Mouse (Mus musculus) lung, postnatal 0 days (tissue): ENCODE data around the gene Igsf21. TPM values are rescaled to one million over a fixed set of nuclear protein-coding genes. Genes with fewer than 3 reads are reported as not detected.

Experiments
- ATAC-seq: fragments of 200-750 bp; cut with Nextera tagmentation; 2 replicates; pipeline ENCODE4 v1.8.0; 2017; ENCODE audit warnings: moderate library complexity
- DNase-seq: peaks from one replicate; pipeline ENCODE4 v3.0.0-alpha.2; 2016; ENCODE audit warnings: low spot score
- H3K27ac ChIP-seq: fragments of 300-500 bp; sonication (generic); 2 replicates; pipeline ENCODE4 v1.5.1; 2014; ENCODE audit warnings: antibody characterized with exemption, mild to moderate bottlenecking, low read length, mixed read lengths
- H3K27me3 ChIP-seq: fragments of 300-500 bp; sonication (generic); replicated peaks from 2 replicates; pipeline ENCODE4 v1.6.1; 2014; ENCODE audit warnings: low read length, mixed read lengths; ENCODE audit not compliant: insufficient read depth
- H3K36me3 ChIP-seq: fragments of 300-500 bp; sonication (generic); 2 replicates; pipeline ENCODE4 v1.6.1; 2014; ENCODE audit warnings: low read length, mixed read lengths; ENCODE audit not compliant: insufficient read depth
- H3K4me1 ChIP-seq: fragments of 300-500 bp; sonication (generic); 2 replicates; pipeline ENCODE4 v1.6.1; 2014; ENCODE audit warnings: antibody characterized with exemption, low read depth, low read length, mixed read lengths; ENCODE audit not compliant: insufficient read depth
- H3K4me2 ChIP-seq: fragments of 300-500 bp; sonication (generic); replicated peaks from 2 replicates; pipeline ENCODE4 v1.6.1; 2014; ENCODE audit warnings: low read depth, mild to moderate bottlenecking, low read length, moderate library complexity, mixed read lengths
- H3K4me3 ChIP-seq: fragments of 300-500 bp; sonication (generic); 2 replicates; pipeline ENCODE4 v1.5.1; 2014; ENCODE audit warnings: low read depth, low read length
- H3K9ac ChIP-seq: fragments of 300-500 bp; sonication (generic); replicated peaks from 2 replicates; pipeline ENCODE4 v1.6.1; 2014; ENCODE audit warnings: low read depth, mild to moderate bottlenecking
- H3K9me3 ChIP-seq: fragments of 300-500 bp; sonication (generic); 2 replicates; pipeline ENCODE4 v1.6.1; 2016; ENCODE audit warnings: low read length, mixed read lengths
- CTCF ChIP-seq: IDR thresholded peaks from 2 replicates; pipeline ENCODE4 v1.5.1; 2016; ENCODE audit warnings: antibody characterized with exemption, mild to moderate bottlenecking
- EP300 ChIP-seq: IDR thresholded peaks from 2 replicates; pipeline ENCODE4 v1.6.1; 2016; ENCODE audit warnings: antibody characterized with exemption, mild to moderate bottlenecking, control low read depth
- WGBS: fragments of 180-500 bp; shearing (Covaris S2); extraction: QIAGEN DNeasy Blood & Tissue Kit; methylation state at CpG from one replicate; pipeline ENCODE4 v1.1.7; 2014; 5-methylcytosine and 5-hydroxymethylcytosine counted together
- polyA plus RNA-seq: library from polyadenylated mRNA; unstranded; fragments of >200 nt; fragmentation: Nextera tagmentation; extraction: Ambion mirVana; gene quantifications from 2 replicates; pipeline ENCODE4 v1.2.1, GENCODE M21; 2015

Igsf21 gene
- polyA plus RNA-seq, 1 experiment from 2014 or later = 0.13 TPM

DNA sequence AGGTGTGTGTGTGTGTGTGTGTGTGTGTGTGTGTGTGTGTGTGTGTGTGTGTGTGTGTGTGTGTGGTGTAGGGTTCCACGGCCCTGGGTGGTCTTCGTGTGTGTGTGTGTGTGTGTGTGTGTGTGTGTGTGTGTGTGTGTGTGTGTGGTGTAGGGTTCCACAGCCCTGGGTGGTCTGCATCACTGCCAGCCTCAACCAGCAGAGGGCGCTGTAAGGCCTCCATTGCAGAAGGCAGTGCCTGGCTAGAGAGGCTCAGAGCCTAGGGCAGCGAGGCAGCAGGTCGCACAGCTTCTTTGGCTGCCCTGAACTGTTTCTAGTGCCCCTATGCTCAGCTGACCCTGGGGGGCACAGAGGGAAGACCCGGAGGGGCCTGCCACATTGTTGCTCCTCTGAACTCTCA, 216.2 kb downstream of the Igsf21 start:
- H3K9ac ChIP-seq = no peak overlapping the region
- DNase-seq = no peak
- ATAC-seq = no peak

DNA sequence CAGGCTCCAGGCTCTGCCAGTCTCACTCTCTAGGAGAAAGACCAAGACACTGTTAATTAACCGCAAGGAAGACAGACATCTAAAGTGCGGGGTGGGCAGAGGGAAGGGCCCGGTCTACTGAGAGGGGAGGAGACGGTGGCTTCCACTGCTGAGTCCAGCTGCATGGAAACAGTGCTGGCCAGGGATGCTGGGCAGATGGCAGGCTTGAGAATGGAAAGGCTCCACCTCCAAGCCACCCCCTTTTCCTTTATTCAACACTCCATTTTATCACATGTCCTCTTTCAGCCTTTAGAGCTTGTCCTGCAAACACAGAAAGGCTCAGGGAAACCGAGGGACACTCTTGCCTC, 216.6 kb downstream of the Igsf21 start:
- 41% methylated on average over 5 of the region's 5 CpGs for WGBS
- no peak for DNase-seq
- Histone ChIP-seq H3K4me1 (no peaks in the 10 kb centered on the region), H3K27me3 (no peaks in the 10 kb centered on the region), H3K27ac (no peak overlapping the region), H3K36me3 (no peaks in the 10 kb centered on the region), H3K9ac (no peak overlapping the region), H3K9me3 (no peaks in the 10 kb centered on the region), H3K4me2 (no peak overlapping the region), H3K4me3 (no peak overlapping the region)
- ATAC-seq = no peak
- TF ChIP-seq CTCF (no peak), EP300 (no peak)

More for the DNA sequence above, 216.2 kb downstream of the Igsf21 start:
- Histone ChIP-seq H3K4me1 (no peaks in the 10 kb centered on the region), H3K4me2 (no peak overlapping the region), H3K9me3 (no peaks in the 10 kb centered on the region), H3K27me3 (no peaks in the 10 kb centered on the region), H3K27ac (no peak overlapping the region), H3K4me3 (no peak overlapping the region), H3K36me3 (no peaks in the 10 kb centered on the region)
- TF ChIP-seq EP300 (no peak), CTCF (peak; percentile 68)
- 16% methylated on average over 4 of the region's 6 CpGs for WGBS

DNA sequence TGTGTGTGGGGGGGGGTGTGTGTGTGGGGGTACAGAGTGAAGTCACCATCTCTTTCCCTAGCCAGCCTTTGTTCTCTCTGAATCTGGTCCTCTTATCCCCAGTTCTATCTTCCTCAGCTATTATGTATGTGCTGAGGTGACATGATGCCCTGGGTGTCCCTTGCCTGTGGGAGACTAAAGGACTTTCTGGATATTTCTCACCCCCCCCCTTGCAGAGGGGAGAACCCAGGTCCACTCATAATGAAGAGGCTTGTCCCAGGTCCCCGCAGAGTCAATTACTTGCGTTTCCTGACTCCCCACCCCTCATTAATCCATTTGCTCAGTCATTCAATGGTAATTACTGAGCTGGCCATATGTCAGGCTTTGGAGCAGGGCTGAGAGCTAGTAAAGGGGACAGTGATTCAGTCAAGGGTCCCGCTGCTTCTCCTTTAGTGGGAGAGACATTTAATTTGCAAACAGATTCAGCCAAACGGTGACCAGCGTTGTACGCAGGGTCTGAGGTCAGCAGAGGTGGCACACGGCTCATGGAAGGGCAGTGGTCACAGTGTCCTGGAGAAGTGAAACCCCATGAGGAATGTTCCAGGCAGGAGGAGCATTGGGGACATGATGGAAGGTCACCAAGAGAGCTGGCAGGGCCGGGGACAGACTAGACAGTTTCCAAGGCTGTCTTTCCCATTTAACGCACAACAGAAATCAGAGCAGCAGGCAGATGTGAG, 217.1 kb downstream of the Igsf21 start:
- no peak overlapping the region for H3K4me2 ChIP-seq
- WGBS = 56% methylated on average over 9 of the region's 9 CpGs
- no peak overlapping the region for H3K9ac ChIP-seq
- no peak overlapping the region for H3K27ac ChIP-seq
- no peaks in the 10 kb centered on the region for H3K27me3 ChIP-seq
- H3K4me3 ChIP-seq = no peak overlapping the region
- DNase-seq (no peak), ATAC-seq (no peak)
- H3K9me3 ChIP-seq = no peaks in the 10 kb centered on the region
- H3K4me1 ChIP-seq = no peaks in the 10 kb centered on the region
- no peaks in the 10 kb centered on the region for H3K36me3 ChIP-seq
- TF ChIP-seq EP300 (no peak), CTCF (no peak)

DNA sequence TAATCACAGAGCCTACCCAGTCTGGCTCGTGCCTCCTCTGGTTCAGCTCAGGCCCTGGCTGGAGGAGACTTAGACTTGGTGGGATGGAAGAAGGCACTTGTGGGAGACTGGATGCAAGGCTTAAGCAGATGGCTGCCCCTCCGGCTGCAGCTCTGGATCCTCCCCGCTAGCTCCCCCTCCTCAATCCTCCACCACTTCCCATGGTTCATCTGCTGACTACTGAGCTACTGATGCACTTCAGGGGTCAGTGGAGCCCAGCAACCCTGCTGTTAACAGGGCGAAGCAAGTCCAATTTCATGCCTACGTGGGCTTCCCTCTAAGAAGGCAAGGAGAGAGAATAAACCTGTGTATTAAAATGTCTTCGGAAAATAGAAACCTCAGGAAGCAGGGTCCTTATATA, 222.8 kb downstream of the Igsf21 start:
- 69% methylated on average over 6 of the region's 6 CpGs for WGBS
- Histone ChIP-seq H3K9me3 (no peaks in the 10 kb centered on the region), H3K36me3 (no peaks in the 10 kb centered on the region), H3K9ac (no peak overlapping the region), H3K4me1 (no peaks in the 10 kb centered on the region), H3K4me2 (no peak overlapping the region), H3K4me3 (no peak overlapping the region), H3K27ac (no peak overlapping the region), H3K27me3 (no peaks in the 10 kb centered on the region)
- no peak for DNase-seq
- no peak for ATAC-seq
- TF ChIP-seq EP300 = no peak
- TF ChIP-seq CTCF = no peak

DNA sequence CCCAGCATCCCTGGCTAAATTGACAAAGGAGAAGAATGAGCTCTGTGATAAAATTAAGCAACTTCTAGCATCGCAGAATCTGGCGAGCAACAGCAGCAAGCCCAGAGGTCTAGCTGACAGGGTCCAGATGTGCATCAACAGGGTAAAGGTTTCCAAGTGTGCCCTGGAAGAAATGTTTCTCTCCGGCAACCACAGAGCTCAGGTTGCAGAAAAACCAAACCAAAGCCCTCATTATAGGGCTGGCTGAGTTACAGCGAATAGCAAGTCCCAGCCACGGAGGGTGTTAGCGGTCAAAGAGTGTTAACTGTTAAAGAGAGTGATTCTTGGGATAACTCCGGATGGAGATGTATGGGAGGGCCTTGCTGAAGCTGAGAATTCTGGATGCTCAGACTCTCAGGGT, 230.7 kb downstream of the Igsf21 start:
- WGBS = 53% methylated on average over 7 of the region's 7 CpGs
- no peak for DNase-seq

DNA sequence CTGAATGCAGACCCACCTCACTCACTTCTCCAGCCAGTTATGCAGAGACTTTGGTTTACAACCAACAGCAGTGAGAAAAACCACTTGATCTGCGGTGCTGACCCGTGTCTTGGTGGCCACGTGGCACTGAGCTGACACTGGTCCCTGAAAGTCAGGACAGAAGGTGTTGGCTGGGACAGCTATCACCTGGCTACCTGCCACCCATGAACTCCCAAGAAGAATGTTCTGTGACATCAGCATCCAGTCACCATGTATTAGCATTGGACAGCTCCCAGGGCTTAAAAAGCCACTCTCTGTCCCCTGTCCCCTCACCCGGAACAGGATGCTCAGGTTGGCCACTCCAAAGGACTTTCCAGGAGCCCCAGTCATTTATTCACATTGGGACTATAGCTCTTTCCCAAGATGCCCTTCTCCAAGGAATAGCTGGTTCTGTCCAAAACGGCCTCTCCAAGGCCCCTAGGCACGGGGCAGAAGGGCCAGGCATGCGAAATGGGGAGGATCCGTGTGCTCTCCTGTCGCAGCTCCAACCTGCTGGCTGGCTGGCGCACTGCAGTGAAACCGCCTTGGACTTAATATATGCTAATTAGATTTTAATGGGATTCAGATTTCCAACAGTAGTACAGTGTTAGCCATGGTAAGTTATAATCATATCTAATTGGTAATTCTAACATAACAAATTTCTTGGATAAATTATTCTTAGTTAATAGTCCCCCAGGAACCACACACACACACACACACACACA, 235.7 kb downstream of the Igsf21 start:
- H3K36me3 ChIP-seq = no peaks in the 10 kb centered on the region
- H3K4me1 ChIP-seq = no peaks in the 10 kb centered on the region
- no peak for DNase-seq
- TF ChIP-seq EP300 = no peak
- TF ChIP-seq CTCF = no peak
- no peak for ATAC-seq
- no peak overlapping the region for H3K4me3 ChIP-seq
- no peak overlapping the region for H3K9ac ChIP-seq
- H3K27me3 ChIP-seq = no peaks in the 10 kb centered on the region
- no peak overlapping the region for H3K4me2 ChIP-seq
- H3K9me3 ChIP-seq = no peaks in the 10 kb centered on the region
- no peak overlapping the region for H3K27ac ChIP-seq
- WGBS = 71% methylated on average over 11 of the region's 11 CpGs

More for the DNA sequence above, 230.7 kb downstream of the Igsf21 start:
- Histone ChIP-seq H3K4me1 (no peaks in the 10 kb centered on the region), H3K27me3 (no peaks in the 10 kb centered on the region), H3K4me2 (no peak overlapping the region), H3K9ac (no peak overlapping the region), H3K27ac (no peak overlapping the region), H3K4me3 (no peak overlapping the region), H3K9me3 (no peaks in the 10 kb centered on the region), H3K36me3 (no peaks in the 10 kb centered on the region)
- no peak for ATAC-seq
- TF ChIP-seq EP300 (no peak), CTCF (no peak)
